Mouse (Mus musculus) heart, postnatal 0 days (tissue): ENCODE measurements around the gene Galnt6.

Source experiments
- CTCF ChIP-seq: IDR thresholded peaks from 2 replicates; pipeline ENCODE4 v1.5.1; 2016; ENCODE audit warnings: antibody characterized with exemption, control low read depth, low read depth
- EP300 ChIP-seq: IDR thresholded peaks from 2 replicates; pipeline ENCODE4 v1.6.1; 2016; ENCODE audit warnings: antibody characterized with exemption, low read depth

- TF ChIP-seq CTCF (no peak), EP300 (no peak)
Observed at GRCm38 (mm10) chr15:100654271-100654670, 74.9 kb downstream of the Galnt6 start.
